Mouse (Mus musculus) frontal cortex, postnatal 25 days (tissue): ENCODE data around the gene Mical3.

Experiments used
- DNase-seq, 2 experiments: peaks; one replicate each; pipeline ENCODE4 v3.0.0; 2022; ENCODE audit warnings: low spot score in 2 of 2

The Mical3 gene

DNA sequence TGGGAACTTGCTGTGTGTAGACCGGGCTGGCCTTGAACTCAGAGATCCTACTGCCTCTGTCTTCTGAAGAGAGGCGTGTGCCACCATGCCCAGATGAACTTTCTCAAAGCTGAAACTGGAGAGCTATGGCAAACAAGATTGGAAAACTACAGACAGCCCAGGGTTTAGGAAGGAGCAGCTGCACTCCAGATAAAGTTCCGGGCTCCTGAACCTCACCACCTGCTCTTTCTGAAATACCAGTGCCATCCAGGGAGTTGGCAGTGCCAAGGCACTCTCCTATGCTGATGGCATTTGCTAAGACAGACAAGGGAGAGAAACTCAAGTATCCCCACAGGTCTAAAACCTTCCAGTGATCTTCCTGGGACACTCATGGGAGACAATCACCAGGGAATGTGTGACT lies 166.6 kb downstream of the Mical3 start:
- no peak for DNase-seq

- DNase-seq = no peak
Observed at GRCm38 (mm10) chr6:120960338-120961030, 170.3 kb downstream of the Mical3 start.

DNA sequence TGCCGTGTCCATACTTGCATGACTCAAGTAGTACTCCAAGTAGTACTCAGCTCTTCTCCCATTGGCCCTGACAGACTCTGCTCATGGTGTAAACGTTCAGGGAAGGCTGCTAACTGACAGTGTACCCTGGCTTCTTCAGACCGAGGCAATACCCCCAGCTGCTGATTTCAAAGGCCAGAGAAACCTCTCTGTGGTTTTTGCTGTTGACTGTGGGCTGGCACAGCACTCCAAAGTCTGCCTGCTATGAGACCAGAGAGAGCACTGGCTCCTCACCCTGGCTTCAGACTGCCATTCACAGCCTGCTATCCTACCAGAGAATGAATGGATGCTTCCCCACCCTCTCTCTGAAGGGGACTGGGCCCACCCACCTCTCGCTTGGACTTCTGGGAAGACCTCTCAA lies 173.5 kb downstream of the Mical3 start:
- no peak for DNase-seq

DNA sequence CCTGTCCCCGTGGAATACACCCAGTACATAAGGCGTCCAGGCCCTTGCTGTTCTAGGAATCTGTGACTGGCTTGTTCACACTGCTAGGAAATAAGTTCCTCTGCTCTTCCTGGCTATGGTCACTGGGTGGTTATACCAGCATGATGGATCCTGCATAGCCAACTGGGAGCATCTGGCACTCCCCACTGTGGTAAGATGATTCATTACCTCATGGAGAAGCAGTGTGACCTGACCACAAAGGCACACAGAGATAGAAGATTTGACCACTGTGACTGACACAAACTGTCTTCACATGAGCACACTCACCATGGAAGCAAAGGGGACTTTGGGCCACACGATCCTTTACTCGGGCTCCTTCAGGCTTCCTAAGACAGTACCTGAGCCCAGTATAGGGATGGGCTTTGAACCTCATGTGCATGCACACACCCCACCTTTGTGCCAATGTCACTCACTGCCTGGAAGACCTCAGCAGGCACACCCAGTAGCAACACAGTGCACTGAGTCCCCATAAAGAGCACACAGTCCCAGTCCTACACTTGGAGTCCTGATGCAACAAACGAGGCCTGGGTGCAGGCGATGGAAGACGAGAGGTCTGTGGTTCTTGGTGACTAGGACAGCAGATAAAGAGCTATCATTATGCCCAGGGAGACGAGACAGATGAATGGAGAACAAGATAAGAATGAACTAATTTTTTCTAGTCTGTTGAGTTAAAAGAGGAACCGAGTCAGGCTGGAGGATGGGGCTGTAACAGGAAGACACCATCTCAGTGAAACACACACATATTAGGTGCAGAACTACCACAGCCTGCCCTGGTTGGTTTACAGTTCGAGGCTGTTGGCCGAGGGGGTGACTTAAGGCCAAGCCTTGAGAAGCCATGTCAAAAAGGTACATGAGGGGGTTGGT lies 174.3 kb downstream of the Mical3 start:
- DNase-seq = no peak

GRCm38 (mm10) chr6:120955215-120955614 lies 175.6 kb downstream of the Mical3 start:
- no peak for DNase-seq

GRCm38 (mm10) chr6:120954241-120954640 lies 176.6 kb downstream of the Mical3 start:
- no peak for DNase-seq

DNA sequence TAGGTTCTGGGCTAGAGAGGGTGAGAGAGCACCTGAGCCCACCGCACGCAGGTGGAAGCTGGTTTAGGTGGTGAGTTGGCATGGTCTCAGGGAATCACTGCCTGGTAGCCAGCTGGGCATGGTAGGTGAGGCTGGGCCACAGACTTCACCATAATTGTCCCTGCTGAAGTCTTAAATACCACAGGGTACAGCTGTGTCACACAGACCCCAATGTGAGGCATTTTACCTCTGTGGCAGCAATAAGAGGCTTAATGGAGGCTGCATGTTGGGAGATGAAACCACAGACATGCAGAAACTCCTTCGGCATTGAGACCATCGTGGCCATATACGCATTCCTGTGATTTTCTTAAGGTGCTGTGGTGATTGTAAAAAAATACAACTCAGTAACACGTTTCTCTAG lies 178.3 kb downstream of the Mical3 start:
- DNase-seq = no peak

DNA sequence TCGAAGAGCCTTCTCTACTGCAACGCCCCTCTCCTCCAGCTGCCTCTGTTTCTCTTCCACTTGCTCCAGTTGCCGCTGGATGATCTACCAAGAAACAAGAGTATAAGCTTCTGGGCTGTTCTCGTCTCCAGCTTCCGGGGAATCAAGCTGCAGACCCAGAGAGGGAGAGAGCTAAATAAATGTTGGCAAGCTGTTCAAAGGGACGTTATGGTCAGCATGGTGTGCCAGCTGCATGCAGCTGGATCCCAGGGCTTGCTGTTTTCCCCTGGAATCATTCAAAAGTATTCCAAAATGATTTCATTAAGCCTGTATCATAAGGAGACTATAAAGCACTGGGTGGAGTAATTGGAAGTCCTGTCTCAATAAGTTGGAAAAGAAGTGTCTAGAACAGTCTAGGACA lies 179.5 kb downstream of the Mical3 start:
- no peak for DNase-seq

DNA sequence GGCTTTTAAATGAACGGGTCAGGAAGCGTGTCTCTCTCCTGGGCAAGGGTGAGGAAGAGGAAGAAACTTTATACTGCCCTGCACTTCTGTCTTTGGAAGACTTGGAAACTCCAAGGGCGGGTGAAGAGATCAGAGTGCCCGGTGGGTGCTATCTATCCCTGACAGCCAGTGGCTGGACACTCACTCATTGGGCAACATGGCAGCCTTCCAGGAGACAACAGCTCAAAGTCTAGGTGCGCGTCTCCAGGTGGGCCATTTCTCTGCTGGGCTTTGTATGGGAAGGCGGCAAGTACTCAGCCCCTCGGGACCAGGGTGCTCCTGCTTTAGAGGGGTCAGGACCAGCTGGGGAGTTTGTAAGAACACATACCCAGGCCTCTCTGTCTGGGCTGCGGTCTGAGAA lies 185.3 kb downstream of the Mical3 start:
- no peak for DNase-seq

- no peak for DNase-seq
Observed at GRCm38 (mm10) chr6:120943964-120944363, 186.8 kb downstream of the Mical3 start.

GRCm38 (mm10) chr6:120943551-120943950 lies 187.2 kb downstream of the Mical3 start:
- no peak for DNase-seq

DNA sequence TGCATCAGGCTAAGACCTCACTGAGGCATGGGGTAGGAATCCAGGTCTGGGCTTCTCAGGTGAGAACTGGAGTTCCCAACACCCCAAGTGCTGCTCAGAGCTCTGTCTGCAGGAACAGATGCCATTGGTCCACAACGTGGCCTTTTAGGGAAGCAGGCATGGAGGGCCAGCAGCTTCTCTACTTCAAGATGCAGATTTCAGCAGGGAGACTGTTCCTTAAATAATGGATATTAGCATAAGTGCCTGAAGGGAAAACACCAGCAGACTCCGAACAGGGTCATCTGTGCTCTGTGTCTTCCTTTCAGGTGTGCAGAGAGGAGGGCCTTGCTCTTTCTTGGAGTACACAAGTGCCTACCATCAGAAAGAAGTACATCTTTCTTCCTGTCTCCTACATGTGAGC lies 187.7 kb downstream of the Mical3 start:
- no peak for DNase-seq

DNA sequence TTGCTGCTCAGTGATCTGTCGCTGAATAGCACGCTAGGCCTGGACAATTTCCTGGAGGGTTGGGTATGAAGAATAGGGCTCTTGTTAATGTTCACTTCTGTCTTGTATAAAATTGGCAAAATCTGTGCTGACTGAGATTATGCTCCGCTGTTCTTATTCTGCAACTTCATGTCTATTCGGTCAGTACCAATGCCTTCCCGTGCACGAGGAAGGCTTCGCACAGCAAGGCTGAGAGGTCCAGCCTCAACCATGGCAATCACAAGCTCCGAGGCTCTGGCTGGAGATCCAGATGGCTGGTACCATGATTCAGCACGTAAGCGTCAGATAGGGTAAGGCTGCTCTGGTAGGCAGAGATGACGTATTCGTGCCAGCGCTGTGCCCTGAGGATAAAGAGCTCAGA lies 189.2 kb downstream of the Mical3 start:
- no peak for DNase-seq

GRCm38 (mm10) chr6:120941084-120941481 lies 189.7 kb downstream of the Mical3 start:
- no peak for DNase-seq

DNA sequence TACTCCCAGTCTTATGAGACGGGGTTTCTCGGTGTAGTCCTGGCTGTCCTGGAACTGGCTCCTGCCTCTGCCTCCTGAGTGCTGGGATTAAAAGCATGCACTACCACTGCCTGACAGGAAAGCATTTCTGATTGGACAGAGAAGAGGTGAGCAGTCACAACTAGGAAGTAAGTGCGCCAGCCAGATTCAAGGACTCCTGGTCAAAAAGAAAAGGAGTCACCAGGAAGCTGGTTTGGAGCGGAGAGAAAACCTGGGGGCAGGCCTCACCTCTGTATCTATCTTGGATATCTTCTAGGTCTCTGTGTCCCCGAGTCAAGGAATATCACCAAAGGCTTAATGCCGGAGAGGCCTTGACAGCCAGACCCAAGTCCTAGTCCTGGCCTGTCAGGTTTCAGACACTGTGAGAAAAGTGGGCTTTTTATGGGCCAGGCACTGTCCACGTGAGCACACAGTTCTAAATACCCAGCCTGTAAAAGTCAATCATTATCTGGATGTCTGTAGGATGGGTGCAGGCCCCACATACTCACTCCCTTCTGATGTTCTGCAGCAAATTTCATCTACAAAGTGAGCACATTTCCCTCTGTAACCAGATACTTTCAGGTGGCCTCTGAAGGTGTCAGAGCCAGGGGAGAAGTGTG lies 190.2 kb downstream of the Mical3 start:
- DNase-seq = no peak

DNA sequence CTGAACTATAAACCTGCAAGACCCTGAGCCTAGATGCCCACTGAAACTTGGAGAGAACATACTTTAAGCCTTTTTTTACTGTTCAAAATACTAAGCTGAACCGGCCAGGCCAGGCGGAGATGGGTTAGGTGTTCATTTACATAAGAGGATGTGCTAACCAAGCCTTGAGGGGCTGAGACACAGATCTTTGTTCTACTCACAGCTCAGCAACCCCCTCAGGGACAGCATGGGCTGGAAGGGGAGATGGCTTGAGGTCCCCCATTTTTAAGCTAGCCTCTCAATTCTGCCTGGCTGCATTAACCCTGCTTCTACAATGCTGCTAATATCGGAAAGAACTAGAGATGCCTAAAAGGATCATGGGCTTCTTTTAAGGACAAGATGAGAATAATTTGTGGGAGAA lies 191.0 kb downstream of the Mical3 start:
- no peak for DNase-seq

DNA sequence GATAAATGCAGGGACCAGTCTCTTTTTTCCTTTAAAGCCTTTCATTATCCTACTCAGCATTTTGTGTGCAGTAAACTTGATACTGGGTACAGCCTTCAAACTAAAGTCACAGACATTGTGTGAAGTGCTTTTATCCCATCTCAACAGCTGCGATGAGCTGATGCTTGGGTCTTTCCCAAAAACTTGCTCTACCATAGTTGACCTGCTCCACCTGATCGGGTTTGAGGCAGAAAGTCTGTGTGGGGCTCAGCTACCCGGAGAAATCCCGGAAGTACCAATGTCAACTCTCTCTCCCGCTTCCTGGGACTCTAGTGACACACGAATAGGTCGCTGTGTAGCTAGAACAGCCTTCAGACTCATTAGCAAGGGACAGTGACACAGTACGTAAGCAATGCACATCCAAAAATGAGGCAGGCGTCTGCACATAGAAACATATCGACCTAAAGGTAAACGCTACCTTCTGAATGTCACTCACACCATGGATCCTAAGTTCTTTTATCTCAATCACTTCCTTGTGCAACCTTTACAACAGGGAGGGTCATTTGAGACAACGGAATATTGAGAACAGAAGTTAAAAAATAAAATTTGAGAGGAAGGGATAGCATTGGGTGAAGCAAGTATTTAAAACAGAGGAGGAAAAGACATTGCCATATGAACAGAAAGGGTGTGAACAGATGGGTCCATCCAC lies 191.9 kb downstream of the Mical3 start:
- DNase-seq = no peak

- DNase-seq = no peak
Observed at GRCm38 (mm10) chr6:120937999-120938608, 192.7 kb downstream of the Mical3 start.

GRCm38 (mm10) chr6:120937104-120937617 lies 193.6 kb downstream of the Mical3 start:
- no peak for DNase-seq

DNA sequence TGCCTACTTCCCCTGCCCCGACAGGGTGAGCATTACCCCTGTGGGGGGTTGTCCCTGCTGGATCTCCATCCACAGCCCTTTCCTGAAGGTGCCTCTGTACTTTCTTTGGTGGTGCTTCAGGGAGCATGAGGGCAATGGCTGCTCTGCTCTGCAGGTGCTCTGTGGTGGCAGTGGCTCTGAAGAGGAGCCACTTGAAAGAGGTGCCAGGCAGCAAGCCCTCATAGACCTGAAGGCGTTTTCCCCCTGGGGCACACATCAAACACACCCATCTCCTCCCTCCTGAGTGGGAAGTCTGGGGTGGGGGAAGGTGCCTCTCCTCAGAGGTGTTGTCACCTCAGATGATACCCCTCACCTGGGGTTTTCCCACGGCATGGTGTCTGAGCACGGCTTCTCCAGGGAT lies 196.6 kb downstream of the Mical3 start:
- DNase-seq = no peak

DNA sequence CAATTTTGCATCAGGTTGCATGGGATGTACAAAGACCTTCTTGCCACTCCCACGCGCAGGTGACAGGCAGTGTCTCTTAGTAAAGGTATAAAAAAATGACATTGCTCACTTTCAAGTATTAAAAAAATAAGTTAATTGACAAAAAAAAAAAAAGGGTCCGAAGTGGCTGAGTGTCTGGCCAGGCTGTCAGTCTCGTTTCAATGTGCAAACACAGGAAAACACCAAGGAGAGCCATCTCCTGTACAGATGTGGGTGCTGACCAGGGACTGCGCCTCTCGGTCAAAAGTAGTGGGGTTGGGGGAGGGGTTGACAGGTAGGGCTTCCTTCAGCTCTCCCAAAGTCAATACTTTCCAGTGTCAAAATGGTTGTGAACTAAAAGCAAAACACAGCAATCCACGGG lies 197.1 kb downstream of the Mical3 start:
- DNase-seq = no peak
